Mouse (Mus musculus) large intestine, adult 2 months (tissue): ENCODE data around the gene Pa2g4. TPM values are rescaled to one million over a fixed set of nuclear protein-coding genes. Genes with fewer than 3 reads are reported as not detected.
"Not testable (repeated sequence)": the region's sequence is repeated elsewhere in the genome, so short reads cannot be mapped to it uniquely, and the experiment has no call there.

ENCODE experiments used
- DNase-seq: peaks from one replicate; pipeline ENCODE4 v3.0.0-alpha.2; 2012; ENCODE audit warnings: low read depth, low spot score
- WGBS: fragments of 180-500 bp; shearing (Covaris S2); methylation state at CpG from one replicate; pipeline ENCODE4 v1.1.7; 2018; 5-methylcytosine and 5-hydroxymethylcytosine counted together
- polyA plus RNA-seq: library from polyadenylated mRNA; depleted of rRNA; stranded (reverse); fragments of >200 nt; gene quantifications from 2 replicates; pipeline ENCODE4 v1.2.3, GENCODE M21; 2012; rRNA removed

The Pa2g4 gene
- 29.3 and 31.2 TPM in 2 replicates for polyA plus RNA-seq

DNA sequence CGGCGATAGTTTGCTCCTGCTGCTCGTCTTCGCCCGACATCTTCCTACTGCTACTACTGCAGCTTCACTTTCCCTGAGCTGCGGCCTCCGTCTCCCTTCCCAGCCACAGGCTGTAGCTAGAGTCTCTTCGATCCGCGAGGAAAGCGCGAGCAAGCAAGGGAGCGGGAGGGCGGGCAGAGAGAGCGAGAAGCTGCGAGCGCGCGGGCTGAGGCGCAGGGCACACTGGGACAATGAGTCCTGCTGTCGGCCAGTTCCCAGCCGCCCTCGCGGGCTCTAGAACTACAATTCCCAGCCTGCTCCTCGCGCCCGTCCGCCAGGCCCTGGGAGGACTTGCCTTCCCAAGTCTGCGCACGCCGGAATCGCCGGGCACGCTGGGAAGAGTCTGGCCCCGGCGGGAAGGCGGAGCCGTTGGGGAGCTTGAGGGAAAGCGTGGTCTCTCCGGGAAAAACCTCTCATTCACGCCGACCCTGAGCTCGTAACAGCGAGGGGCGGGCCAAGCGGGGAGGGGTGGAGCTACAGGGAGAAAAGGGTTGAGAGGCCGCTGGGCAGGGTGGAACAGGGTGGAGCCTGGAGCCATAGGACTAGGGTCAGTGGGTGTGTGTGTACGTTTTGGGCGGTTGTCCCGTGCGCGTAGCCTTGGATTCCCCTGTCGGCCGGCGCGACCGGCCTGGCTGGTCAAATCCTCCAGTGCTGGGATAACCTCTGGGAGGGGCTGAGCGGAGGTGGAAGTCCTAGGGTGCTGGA lies at the start of gene Pa2g4:
Gene Pa2g4, minus strand, starts transcription at position 200 of the 744 bp plus-strand sequence.
- under 1% methylated on average over 58 of the region's 58 CpGs for WGBS
- DNase-seq: peak; percentile 96

DNA sequence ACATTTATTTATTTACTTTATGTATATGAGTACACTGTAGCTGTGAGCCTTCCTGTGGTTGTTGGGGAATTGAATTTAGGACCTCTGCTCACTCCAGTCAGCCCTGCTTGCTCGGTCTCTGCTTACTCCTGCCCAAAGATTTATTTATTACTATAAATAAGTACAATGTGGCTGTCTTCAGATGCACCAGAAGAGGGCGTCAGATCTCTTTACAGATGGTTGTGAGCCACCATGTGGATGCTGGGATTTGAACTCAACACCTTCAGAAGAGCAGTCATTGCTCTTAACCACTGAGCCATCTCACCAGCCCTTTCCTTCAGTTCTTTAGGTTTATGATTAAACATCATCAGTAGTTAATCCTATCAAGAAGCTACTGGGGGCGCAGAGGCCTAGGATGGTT lies 49.1 kb upstream of the Pa2g4 start:
- WGBS: 53% methylated on average over 3 of the region's 3 CpGs
- no peak for DNase-seq

DNA sequence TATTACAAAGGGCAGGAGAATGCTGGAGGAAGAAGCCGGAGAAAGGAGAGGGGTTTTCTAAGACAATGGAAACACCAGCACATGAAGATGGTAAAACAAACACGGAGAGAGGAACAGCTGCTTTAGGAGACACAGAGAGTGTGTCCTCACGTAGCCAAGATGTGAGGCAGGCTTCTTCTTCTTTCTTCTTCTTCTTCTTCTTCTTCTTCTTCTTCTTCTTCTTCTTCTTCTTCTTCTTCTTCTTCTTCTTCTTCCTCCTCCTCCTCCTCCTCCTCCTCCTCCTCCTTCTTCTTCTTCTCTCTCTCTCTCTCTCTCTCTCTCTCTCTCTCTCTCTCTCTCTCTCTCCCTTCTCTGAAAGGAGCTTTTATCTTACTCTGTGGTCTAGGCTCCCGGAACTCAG lies 48.0 kb upstream of the Pa2g4 start:
- 23% methylated on average over 4 of the region's 4 CpGs for WGBS
- DNase-seq: not testable (repeated sequence)

DNA sequence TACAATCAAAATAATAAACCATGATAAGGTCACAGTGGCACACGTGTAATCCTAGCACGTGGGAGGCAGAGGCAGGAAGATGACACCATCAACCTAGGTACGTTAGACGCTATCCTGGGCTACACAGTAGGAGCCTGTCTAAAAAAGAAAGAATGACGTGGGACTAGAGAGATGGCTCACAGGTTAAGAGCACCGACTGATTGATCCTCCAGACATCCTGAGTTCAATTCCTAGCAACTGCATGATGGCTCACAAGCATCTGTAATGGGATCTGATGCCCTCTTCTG lies 47.3 kb upstream of the Pa2g4 start:
- DNase-seq: no peak
- WGBS: 14% methylated on average over 6 of the region's 6 CpGs

DNA sequence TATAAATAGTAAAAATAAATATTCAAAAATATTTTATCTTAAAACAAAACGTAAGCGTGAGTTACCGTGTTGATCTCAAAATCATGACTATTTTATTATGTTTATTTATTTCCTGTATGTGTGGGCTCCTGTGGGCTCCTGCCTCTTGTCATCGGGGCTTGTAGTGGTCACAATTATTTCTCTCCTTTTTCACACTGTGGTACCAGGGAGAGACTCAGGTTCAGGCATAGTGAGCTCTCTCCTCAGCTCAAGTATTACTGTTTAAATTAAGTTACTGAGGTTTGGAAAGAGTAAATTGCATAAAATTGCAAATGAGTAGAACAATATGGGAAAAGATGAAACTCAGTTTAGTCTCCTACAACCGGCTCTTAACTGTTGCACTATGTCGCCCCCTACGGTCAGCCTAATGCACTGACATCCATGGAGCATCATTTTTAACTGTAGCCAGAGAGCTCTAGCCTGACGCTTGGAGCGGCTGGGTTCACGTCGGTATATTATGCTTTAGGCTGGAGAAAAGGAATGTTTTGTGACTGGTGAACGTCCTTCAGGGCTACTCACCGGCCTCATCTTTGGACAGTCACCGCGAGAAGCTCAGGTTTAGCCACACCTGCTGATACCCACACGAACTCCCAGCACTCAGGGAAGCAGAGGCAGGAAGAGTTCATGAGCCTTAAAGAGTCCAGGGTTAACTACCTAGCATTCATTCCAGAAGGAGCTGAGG lies 46.8 kb upstream of the Pa2g4 start:
- 11% methylated on average over 16 of the region's 16 CpGs for WGBS
- DNase-seq: peak; percentile 85

DNA sequence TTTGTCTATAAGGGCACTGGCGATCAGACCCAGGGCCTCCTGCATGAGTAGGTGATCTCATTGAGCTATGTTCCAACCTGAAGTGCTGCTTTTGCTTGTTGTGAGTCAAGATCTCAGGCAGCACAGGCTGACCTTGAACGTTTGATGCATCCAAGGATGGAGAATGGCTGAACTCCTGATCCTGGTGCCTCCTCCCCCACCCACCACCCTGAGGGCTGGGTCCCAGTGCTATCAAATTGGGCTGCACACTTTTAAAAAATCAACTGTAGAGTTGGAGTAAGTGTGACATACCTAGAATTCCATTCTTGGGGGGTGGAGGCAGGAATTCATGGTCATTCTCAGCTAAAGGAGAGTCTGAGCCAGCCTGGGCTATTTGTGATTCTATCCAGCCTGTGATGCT lies 40.7 kb upstream of the Pa2g4 start:
- no peak for DNase-seq
- 34% methylated on average over 2 of the region's 2 CpGs for WGBS

DNA sequence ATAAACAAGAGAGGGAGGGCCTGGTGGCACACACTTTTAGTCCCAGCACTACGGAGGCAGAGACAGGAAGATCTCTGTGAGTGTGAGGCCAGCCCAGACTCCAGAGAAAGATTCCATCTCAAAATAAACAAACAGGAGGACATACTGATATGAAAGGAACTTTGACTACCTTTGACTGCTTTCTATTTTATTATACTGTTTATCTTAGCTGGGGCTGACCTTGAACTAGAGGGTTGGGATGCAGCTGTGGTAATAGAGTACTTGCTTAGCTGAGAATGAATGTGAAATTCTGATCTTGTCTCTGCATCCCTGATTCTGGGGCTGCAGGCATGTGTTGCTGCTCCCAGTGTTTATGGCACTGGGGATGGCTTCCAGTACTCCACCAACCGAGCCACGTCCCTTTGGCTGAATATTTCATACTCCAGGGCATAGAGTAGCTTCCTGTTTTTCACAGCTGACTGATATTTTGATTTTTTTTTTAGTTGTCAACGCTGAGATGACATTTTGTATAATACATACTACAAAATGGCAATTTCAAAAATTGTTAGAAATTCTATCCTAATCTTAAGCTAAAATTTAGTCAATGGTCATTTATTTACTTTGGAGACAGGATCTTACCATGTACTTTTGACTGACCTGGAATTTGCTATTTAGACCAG lies 36.8 kb upstream of the Pa2g4 start:
- DNase-seq: no peak
- 43% methylated on average over 4 of the region's 4 CpGs for WGBS

DNA sequence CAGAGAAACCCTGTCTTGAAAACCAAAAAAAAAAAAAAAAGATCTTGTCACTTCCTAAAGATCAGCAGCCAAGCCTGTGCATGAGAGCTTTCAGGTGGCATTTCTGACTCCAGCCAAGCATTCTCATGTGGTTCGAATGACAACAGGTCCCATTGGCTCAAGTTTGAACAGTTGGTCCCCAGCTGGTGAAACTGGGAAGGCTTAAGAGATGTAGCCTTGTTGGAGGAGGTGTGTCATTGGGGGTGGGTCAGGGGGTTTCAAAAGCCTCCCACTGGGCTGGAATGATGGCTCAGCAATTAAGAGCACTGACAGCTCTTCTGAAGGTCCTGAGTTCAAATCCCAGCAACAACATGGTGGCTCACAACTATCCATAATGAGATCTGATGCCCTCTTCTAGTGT lies 35.7 kb upstream of the Pa2g4 start:
- no peak for DNase-seq
- 78% methylated on average over 1 of the region's 1 CpGs for WGBS

DNA sequence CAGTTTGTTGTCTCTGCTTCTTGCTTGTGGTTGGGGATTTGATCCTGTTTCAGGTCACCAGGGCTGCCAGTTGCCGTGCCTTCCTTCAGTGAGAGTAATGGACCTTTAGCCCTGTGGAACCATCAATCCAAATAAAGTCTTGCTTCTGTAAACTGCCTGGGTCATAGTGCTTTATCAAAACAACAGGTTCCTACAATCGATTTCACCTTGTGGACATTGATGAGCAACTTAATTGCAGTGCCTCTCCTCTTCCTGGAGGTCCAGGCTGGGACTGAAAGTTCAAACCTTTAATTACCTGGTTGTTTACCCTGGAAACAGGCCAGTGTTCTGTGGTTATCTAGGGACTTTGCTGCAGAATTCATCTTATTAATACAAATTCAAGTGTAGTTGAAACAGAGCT lies 32.7 kb upstream of the Pa2g4 start:
- 28% methylated on average over 2 of the region's 2 CpGs for WGBS

DNA sequence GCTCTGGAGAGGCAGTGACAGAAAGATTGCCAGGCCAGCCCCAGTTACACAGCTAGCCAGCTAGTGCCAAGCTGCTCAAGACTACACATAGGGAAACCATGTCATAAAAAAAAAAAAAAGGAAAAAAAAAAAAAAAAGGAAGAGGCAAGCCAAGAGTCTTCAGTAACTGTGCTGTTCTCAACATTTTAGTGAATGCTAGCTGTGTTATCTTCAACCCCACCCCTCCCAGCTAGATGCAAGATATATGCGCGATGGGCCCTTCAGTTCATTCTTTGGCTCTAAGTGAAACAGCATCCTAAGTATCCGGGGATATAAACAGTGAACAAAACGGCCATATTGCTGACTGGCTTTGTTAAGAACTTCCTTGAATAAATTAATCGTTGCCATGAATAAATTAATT lies 27.0 kb upstream of the Pa2g4 start:
- WGBS: 69% methylated on average over 5 of the region's 5 CpGs
- DNase-seq: no peak

More for the DNA sequence above, 32.7 kb upstream of the Pa2g4 start:
- no peak for DNase-seq

DNA sequence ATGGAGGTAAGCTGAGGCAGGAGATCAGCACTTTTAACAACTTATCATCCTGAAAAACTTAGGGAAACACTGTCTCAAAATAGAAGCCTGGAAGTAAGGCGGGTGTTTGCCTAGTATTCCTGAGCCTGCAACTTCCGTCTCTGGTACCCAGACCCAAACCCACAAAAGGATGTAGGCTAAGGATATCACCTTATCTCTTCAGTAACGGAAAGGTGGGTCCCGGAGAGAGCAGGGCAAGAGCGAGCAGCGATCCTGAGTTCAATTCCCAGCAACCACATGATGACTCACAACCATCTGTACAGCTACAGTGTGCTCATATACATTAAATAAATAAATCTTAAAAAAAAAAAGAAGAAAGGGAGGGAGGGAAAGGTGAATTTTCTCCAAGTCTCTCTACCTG lies 25.6 kb upstream of the Pa2g4 start:
- 79% methylated on average over 6 of the region's 6 CpGs for WGBS
- no peak for DNase-seq

DNA sequence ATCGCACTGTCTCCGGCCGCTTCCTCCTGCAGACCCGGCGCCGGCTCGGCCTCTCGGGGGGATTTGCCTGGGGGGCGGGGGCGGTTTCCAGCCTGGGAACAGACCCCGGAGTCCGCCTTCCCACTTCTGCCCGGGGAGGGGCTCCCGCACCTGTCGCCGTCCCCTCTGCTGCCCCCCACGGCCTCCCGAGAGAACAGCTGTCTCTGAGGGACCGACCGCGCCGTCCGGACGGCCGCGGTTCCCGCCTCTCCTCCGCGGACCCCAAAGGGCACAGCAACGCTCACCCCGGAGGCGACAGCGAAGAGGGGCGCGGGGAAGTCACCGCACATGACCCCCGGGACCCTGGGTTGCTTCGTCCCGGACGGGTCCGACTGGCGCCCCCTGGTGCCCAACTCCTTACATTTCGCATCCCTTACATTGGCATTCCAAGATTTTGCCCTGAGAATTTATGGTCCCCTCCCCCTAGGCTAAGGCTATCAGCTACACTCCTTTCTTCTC lies 24.5 kb upstream of the Pa2g4 start:
- under 1% methylated on average over 43 of the region's 43 CpGs for WGBS
- DNase-seq: no peak

DNA sequence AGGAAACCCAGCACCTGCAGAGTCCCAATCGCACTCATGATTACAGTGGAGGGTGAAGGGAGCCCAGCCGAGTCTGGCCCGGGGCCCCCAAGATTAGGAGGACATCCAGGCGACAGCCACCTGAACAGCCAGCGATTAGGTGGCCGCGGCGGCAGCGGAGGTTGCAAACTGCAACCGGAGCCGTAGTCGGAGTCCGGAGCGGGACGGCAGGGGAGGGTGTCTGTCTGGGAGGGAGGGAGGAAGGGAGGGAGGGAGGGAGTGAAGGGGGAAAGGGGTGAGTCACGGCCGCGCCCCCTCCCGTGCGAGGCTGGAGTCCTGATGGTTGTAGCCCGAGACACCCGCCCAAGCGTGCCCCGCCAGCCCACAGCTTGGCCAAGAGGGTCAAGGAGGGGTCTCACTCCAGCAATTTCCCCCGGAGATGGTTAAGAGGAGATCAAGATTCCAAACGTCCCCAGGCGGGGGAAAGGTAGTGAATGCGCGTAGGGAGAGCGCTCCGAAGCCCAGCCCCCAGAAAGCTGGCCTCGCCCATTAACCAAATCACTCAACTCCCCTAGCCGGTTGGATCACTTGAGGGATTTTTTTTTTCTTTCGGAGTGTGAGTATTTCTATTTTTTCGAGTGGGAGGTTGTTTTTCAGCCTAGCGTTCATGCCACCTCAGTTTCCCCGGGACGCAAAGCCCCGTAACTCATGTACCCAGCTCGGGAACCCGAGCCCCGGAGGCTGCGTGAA lies 23.8 kb upstream of the Pa2g4 start, which contains the start of gene Erbb3:
Gene Erbb3, minus strand, starts transcription at position 189 of the 729 bp plus-strand sequence.
- WGBS: under 1% methylated on average over 43 of the region's 43 CpGs
- peak; percentile 71 for DNase-seq

DNA sequence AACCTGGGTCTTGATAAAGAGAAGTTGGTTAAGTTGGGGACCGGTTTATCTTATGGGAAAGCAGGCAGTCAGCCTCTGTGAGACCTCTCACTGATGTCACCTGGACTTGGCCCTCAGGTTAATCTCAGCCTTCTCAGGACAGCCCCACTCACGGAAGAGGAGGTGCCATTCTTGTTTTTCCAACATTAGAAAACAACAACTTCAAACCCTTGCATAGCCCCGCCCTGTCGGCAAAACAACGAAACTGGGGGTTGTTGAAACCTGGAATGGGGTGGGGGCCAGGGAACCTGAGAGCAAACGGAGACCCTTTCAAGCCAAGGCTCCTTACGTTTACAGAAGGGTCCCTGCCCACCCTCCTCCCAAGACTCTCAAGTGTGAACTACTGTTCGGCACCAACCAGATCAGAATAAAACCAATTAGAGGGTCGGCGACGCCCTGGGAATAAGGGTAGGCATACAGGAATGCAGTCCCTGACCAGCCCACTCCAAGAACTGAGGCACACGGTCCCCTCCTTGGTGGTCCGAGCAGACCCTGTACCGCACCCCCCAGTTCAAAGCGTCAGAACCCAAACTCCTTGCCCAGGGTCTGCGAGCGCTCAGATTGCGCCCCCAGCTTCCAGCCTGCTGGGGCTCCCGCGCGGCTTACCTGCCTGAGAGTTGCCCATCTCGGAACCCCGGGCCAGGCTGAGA lies 23.1 kb upstream of the Pa2g4 start:
- no peak for DNase-seq
- WGBS: 3% methylated on average over 23 of the region's 23 CpGs

DNA sequence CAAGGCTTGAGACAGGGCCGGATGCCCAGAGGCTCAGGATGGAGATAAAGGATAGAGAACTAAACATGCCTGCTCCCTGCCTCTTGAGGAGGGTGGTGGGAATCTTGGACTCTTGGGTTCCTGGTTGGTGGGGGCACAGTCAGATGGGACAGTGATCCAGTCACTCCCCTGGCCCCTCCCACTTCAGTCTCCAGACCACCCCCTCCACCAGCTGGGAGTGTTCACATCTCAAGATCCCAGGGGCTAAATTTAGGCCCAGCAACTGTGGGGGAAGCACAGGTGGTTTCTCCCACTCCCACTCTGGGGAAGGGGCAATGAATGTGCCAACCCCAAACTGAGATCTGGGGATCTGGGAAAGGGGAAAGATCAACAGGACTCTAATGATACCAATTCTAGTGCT lies 22.3 kb upstream of the Pa2g4 start:
- 32% methylated on average over 1 of the region's 1 CpGs for WGBS
- no peak for DNase-seq

DNA sequence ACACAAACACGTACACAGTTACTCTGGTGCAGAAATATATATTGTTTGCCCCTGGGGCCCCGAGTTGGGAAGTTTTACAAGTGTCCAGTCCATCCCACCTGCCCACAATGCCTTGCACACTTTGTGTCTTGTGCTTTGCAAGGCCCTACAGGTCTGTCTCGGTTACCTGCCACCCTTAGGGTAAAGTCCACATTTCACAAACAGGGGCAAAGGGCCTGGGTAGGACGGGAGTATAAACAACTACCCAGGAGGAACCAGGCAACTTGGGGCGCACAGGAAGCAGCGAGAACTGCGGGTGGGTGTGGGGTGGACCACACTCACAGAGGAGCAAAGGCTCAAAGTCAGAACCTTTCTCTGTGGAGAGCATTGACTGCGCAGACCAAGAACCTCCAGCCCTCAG lies 21.9 kb upstream of the Pa2g4 start:
- DNase-seq: peak; percentile 88
- 18% methylated on average over 8 of the region's 8 CpGs for whole genome bisulfite sequencing

DNA sequence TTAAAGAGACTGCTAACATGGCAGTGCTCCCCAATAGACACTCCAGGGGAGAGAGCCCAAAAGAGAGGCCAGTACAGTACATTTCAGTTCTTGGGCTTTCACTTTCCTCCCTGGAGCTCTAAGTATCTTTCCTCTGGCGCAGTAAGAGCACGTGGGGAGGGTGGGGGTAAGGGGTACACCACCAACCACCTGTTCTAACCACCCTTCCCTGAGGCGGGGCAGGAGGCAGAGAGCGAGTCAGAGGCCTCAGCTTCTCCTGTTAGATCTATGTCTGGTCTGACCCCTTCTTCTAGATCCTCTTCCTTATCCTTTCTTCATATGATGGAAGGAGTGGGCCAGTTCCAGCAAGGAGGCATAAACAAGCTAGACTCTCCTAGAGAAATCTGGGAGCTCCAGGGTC lies 21.3 kb upstream of the Pa2g4 start:
- DNase-seq: no peak
- WGBS: 14% methylated on average over 4 of the region's 4 CpGs

DNA sequence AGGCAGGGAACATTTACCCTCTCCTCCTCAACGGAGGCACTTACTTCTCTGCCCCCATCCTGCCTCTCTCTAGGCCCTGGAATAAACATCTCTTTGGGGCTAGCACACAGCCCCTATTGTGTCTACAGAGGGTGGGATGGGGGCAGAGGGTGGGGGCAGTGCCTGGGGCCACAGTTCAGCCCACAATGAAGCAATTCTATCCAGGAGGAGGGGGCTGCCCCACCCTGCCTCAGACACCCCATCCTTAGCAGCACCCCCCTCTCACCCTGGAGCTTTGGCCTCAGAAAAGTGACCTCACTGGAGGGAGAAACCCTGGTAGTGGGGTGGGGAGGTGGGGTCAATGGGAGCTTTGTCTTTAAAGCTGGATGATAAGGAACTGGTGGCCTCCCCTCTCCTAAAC lies 20.8 kb upstream of the Pa2g4 start:
- DNase-seq: no peak
- 13% methylated on average over 1 of the region's 1 CpGs for WGBS

DNA sequence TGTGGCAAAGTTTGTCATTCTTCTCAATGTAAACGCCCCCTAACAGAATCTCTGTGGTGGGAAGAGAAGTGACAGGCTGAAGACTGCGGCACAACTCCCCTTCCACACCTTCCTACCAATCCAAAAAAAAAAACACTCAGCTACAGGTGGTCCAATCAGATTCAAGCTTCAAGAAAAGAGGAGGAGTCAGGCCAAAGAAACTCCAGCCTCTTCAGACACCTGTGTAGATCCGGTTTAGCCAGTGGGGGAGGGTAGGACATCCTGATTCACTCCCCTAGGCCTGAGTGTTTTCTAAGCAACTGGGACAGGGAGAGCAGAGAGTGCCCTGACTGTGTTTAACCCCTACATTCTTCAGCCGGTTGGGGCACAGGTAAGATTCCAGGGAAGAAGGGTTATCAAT lies 18.6 kb upstream of the Pa2g4 start:
- peak; percentile 94 for DNase-seq
- 6% methylated on average over 4 of the region's 4 CpGs for WGBS
